Mouse (Mus musculus) intestine, postnatal 0 days (tissue): ENCODE measurements around the gene Slc9a9. TPM values are rescaled to one million over a fixed set of nuclear protein-coding genes. Genes with fewer than 3 reads are reported as not detected.

ENCODE experiments used
- ATAC-seq: fragments of 200-750 bp; cut with Nextera tagmentation; 2 replicates; pipeline ENCODE4 v1.8.0; 2017; ENCODE audit warnings: mild to moderate bottlenecking, moderate TSS enrichment, moderate library complexity
- H3K27ac ChIP-seq: fragments of 300-500 bp; sonication (generic); 2 replicates; pipeline ENCODE4 v1.5.1; 2014; ENCODE audit warnings: mild to moderate bottlenecking, low read depth, low read length, moderate library complexity
- H3K27me3 ChIP-seq: fragments of 300-500 bp; sonication (generic); replicated peaks from 2 replicates; pipeline ENCODE4 v1.6.1; 2014; ENCODE audit warnings: low read length, mixed read lengths; ENCODE audit not compliant: control insufficient read depth, insufficient read depth
- H3K36me3 ChIP-seq: fragments of 300-500 bp; sonication (generic); 2 replicates; pipeline ENCODE4 v1.6.1; 2014; ENCODE audit warnings: mild to moderate bottlenecking, moderate library complexity; ENCODE audit not compliant: control insufficient read depth, insufficient read depth
- H3K4me1 ChIP-seq: fragments of 300-500 bp; sonication (generic); replicated peaks from 2 replicates; pipeline ENCODE4 v1.6.1; 2014; ENCODE audit warnings: antibody characterized with exemption, low read length, mixed read lengths; ENCODE audit not compliant: control insufficient read depth, insufficient read depth
- H3K4me2 ChIP-seq: fragments of 300-500 bp; sonication (generic); replicated peaks from 2 replicates; pipeline ENCODE4 v1.6.1; 2014; ENCODE audit warnings: low read depth, mild to moderate bottlenecking, moderate library complexity
- H3K4me3 ChIP-seq: fragments of 300-500 bp; sonication (generic); 2 replicates; pipeline ENCODE4 v1.5.1; 2014; ENCODE audit warnings: low read depth, low read length
- H3K9ac ChIP-seq: fragments of 300-500 bp; sonication (generic); 2 replicates; pipeline ENCODE4 v1.6.1; 2014; ENCODE audit warnings: mild to moderate bottlenecking, low read depth, low read length
- H3K9me3 ChIP-seq: fragments of 300-500 bp; sonication (generic); 2 replicates; pipeline ENCODE4 v1.6.1; 2016; ENCODE audit warnings: mixed run types; ENCODE audit not compliant: control insufficient read depth
- CTCF ChIP-seq: sonication (generic); IDR thresholded peaks from 2 replicates; pipeline ENCODE4 v1.5.1; 2016; ENCODE audit warnings: low read depth, mild to moderate bottlenecking, control low read depth, antibody characterized with exemption, moderate library complexity
- whole genome bisulfite sequencing: fragments of 180-500 bp; shearing (Covaris S2); extraction: QIAGEN DNeasy Blood & Tissue Kit; methylation state at CpG from one replicate; pipeline ENCODE4 v1.1.7; 2014; 5-methylcytosine and 5-hydroxymethylcytosine counted together
- polyA plus RNA-seq: library from polyadenylated mRNA; unstranded; fragments of >200 nt; fragmentation: Nextera tagmentation; extraction: Ambion mirVana; gene quantifications from 2 replicates; pipeline ENCODE4 v1.2.1, GENCODE M21; 2015

The Slc9a9 gene
- polyA plus RNA-seq, 1 experiment from 2014 or later: 1.0 TPM

DNA sequence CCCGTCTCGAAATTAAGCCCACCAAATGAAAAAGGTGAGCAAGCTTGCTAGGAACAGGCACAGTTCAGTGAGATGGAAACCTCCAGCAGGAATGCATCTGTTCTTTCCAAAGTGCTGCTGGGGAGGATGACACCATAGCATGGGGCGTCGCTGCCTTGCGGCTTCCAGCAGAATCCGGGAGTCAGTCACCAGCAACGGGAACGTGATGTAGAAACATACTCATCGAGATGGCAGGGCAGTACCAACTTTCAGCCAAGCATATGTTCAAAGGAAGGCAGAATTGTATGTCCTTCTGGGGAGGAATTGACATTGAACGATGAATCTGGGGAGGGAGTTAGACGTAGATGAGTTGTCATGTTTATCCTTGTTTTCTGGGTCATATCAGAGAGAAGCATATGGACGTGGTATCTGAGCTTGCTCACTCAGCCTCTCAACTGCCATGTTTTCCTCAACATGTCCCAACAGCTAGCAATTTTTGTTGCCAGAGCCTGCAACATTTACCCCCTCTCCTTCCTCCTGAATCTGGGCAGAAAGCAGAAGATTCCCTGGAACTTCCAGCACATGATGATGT lies 350.5 kb downstream of the Slc9a9 start:
- no peaks in the 10 kb centered on the region for H3K9me3 ChIP-seq
- no peaks in the 10 kb centered on the region for H3K4me1 ChIP-seq
- 94% methylated on average over 12 of the region's 12 CpGs for WGBS
- no peak for ATAC-seq
- H3K36me3 ChIP-seq: no peaks in the 10 kb centered on the region
- H3K27ac ChIP-seq: no peak overlapping the region
- H3K4me2 ChIP-seq: no peak overlapping the region
- H3K9ac ChIP-seq: no peak overlapping the region
- TF ChIP-seq CTCF: no peak
- no peaks in the 10 kb centered on the region for H3K27me3 ChIP-seq
- no peak overlapping the region for H3K4me3 ChIP-seq

- Histone ChIP-seq H3K9ac (no peak overlapping the region), H3K9me3 (no peaks in the 10 kb centered on the region), H3K27me3 (no peaks in the 10 kb centered on the region), H3K4me2 (no peak overlapping the region), H3K36me3 (no peaks in the 10 kb centered on the region), H3K27ac (no peak overlapping the region), H3K4me1 (no peaks in the 10 kb centered on the region), H3K4me3 (no peak overlapping the region)
- ATAC-seq: no peak
- TF ChIP-seq CTCF: no peak
- 79% methylated on average over 3 of the region's 3 CpGs for WGBS
Observed at GRCm38 (mm10) chr9:95034140-95034970, 364.6 kb downstream of the Slc9a9 start.

DNA sequence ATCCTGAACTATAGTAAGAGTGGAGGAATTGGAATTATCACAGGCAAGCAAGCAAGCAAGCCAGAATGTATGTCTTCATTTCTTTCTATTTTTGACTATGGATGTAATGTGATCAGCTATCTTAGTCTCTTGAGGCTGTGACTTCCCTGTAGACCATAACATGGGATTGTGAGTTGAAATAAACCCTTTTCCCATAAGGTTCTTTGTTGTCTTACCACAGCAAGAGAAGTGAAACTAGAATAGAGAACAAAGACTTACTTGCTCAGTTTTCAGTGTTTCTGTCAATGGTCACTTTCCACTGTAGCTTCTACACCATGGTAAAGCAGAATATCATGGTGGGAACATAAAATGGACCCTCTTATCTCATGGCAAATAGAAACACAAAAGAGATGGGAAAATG lies 366.5 kb downstream of the Slc9a9 start:
- no peak overlapping the region for H3K9ac ChIP-seq
- no peak overlapping the region for H3K4me3 ChIP-seq
- TF ChIP-seq CTCF: no peak

DNA sequence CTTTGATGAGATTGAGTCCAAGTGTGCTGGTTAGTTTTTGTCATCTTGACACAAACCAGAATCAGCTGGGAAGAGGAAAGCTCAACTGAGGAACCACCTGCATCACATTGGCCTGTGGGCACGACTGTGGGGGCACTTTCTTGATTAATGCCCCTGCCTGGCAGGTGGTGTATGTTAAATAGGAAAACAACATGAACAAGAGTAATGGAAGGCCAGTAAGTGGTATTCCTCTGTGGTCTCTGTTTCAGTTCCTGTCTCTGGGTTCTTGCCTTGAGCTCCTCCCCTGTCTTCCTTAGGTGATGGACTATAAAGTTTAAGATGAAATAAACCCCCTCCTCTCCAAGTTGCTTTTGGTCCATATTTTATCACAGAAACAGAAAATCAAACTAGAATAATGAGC lies 372.7 kb downstream of the Slc9a9 start:
- no peak overlapping the region for H3K9ac ChIP-seq
- H3K4me1 ChIP-seq: no peaks in the 10 kb centered on the region
- ATAC-seq: no peak
- no peak overlapping the region for H3K27ac ChIP-seq
- TF ChIP-seq CTCF: no peak
- H3K9me3 ChIP-seq: no peaks in the 10 kb centered on the region
- H3K27me3 ChIP-seq: no peaks in the 10 kb centered on the region
- H3K36me3 ChIP-seq: no peaks in the 10 kb centered on the region
- no peak overlapping the region for H3K4me3 ChIP-seq
- H3K4me2 ChIP-seq: no peak overlapping the region
- WGBS: 40% methylated on average over 1 of the region's 1 CpGs

More for the DNA sequence above, 366.5 kb downstream of the Slc9a9 start:
- no peaks in the 10 kb centered on the region for H3K4me1 ChIP-seq
- no peak for ATAC-seq
- H3K9me3 ChIP-seq: no peaks in the 10 kb centered on the region
- no peaks in the 10 kb centered on the region for H3K36me3 ChIP-seq
- H3K4me2 ChIP-seq: no peak overlapping the region
- no peaks in the 10 kb centered on the region for H3K27me3 ChIP-seq
- no peak overlapping the region for H3K27ac ChIP-seq

DNA sequence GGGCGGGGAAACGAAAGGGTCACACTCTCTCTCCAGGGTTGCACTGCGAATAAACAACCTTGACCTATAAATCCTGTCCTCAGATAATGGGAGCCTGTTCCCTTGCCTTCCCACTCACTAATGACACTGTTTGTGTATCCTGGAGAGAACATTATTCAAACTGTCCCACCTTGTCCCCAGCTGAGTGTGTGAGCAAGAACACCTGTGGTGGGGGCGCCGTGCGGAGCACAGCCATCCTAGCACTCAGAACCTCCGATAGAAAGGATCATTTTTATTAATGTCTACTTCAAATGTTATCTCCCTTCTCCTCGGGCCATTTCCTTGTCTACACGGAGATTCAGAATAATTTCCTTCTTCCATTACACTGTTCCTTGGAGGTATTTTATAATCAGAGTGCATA lies 382.5 kb downstream of the Slc9a9 start:
- H3K36me3 ChIP-seq: no peaks in the 10 kb centered on the region
- no peak overlapping the region for H3K27ac ChIP-seq
- H3K9ac ChIP-seq: no peak overlapping the region
- H3K9me3 ChIP-seq: no peaks in the 10 kb centered on the region
- H3K4me2 ChIP-seq: no peak overlapping the region
- no peaks in the 10 kb centered on the region for H3K4me1 ChIP-seq
- TF ChIP-seq CTCF: no peak
- no peaks in the 10 kb centered on the region for H3K27me3 ChIP-seq
- 45% methylated on average over 9 of the region's 9 CpGs for WGBS
- ATAC-seq: no peak
- H3K4me3 ChIP-seq: no peak overlapping the region

DNA sequence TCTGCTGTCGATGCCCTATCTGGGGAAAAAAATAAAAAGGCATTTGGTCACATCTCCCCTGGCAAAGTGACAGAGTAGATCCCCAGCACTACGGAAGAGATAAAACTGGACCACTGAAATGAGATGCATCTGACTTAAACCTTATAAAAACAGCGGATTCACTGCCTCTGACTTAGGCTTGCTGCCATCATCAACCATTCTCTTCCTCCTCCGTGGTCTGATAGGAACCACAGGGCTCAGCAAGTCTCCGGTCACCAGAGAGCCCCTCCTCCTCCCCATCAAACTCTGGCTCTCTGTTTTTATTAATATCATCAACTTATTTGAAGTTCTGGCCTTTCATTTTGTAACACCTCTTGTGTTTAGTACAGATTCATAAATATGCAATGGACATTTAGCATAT lies 383.5 kb downstream of the Slc9a9 start:
- no peaks in the 10 kb centered on the region for H3K27me3 ChIP-seq
- 75% methylated on average over 5 of the region's 5 CpGs for WGBS
- no peak overlapping the region for H3K27ac ChIP-seq
- no peaks in the 10 kb centered on the region for H3K36me3 ChIP-seq
- no peak overlapping the region for H3K4me3 ChIP-seq
- H3K9ac ChIP-seq: no peak overlapping the region
- H3K4me1 ChIP-seq: no peaks in the 10 kb centered on the region
- TF ChIP-seq CTCF: no peak
- no peaks in the 10 kb centered on the region for H3K9me3 ChIP-seq
- no peak for ATAC-seq
- no peak overlapping the region for H3K4me2 ChIP-seq
